Mouse (Mus musculus) embryonic facial prominence, embryonic 14.5 days (tissue): ENCODE measurements around the gene Nfia. TPM values are rescaled to one million over a fixed set of nuclear protein-coding genes. Genes with fewer than 3 reads are reported as not detected.
A peak's percentile ranks its signal among the peaks of the same experiment; 100 is the strongest.

Source experiments
- ATAC-seq: fragments of 200-750 bp; cut with Nextera tagmentation; 2 replicates; pipeline ENCODE4 v1.8.0; 2017; ENCODE audit warnings: low read depth, moderate number of reproducible peaks, moderate TSS enrichment
- DNase-seq: peaks from one replicate; pipeline ENCODE4 v3.0.0-alpha.2; 2015; ENCODE audit warnings: low spot score
- H3K27ac ChIP-seq: fragments of 300-500 bp; sonication (generic); replicated peaks from 2 replicates; pipeline ENCODE4 v1.5.1; 2014; ENCODE audit warnings: low read depth, mild to moderate bottlenecking, low read length, moderate library complexity
- H3K27me3 ChIP-seq: fragments of 300-500 bp; sonication (generic); replicated peaks from 2 replicates; pipeline ENCODE4 v1.6.1; 2014; ENCODE audit warnings: low read length; ENCODE audit not compliant: control insufficient read depth, insufficient read depth
- H3K36me3 ChIP-seq: fragments of 300-500 bp; sonication (generic); 2 replicates; pipeline ENCODE4 v1.6.1; 2014; ENCODE audit warnings: low read length, mixed read lengths; ENCODE audit not compliant: control insufficient read depth, insufficient read depth
- H3K4me1 ChIP-seq: fragments of 300-500 bp; sonication (generic); 2 replicates; pipeline ENCODE4 v1.6.1; 2014; ENCODE audit warnings: antibody characterized with exemption, low read length; ENCODE audit not compliant: control insufficient read depth, insufficient read depth
- H3K4me2 ChIP-seq: fragments of 300-500 bp; sonication (generic); 2 replicates; pipeline ENCODE4 v1.6.1; 2014; ENCODE audit warnings: low read depth, mild to moderate bottlenecking, low read length, moderate library complexity, mixed read lengths
- H3K4me3 ChIP-seq: fragments of 300-500 bp; sonication (generic); 2 replicates; pipeline ENCODE4 v1.5.1; 2014; ENCODE audit warnings: low read depth, mild to moderate bottlenecking, low read length
- H3K9ac ChIP-seq: fragments of 300-500 bp; sonication (generic); 2 replicates; pipeline ENCODE4 v1.6.1; 2014; ENCODE audit warnings: low read depth, mild to moderate bottlenecking, low read length, moderate library complexity, mixed read lengths
- H3K9me3 ChIP-seq: fragments of 300-500 bp; sonication (generic); 2 replicates; pipeline ENCODE4 v1.6.1; 2016; ENCODE audit warnings: low read length; ENCODE audit not compliant: control insufficient read depth
- WGBS: fragments of 180-500 bp; shearing (Covaris S2); extraction: QIAGEN DNeasy Blood & Tissue Kit; methylation state at CpG from one replicate; pipeline ENCODE4 v1.1.7; 2014; 5-methylcytosine and 5-hydroxymethylcytosine counted together
- polyA plus RNA-seq: library from polyadenylated mRNA; unstranded; fragments of >200 nt; fragmentation: Nextera tagmentation; extraction: Ambion mirVana; gene quantifications from 2 replicates; pipeline ENCODE4 v1.2.1, GENCODE M21; 2014

Gene Nfia
- polyA plus RNA-seq, 1 experiment from 2014 or later: 61.7 TPM

DNA sequence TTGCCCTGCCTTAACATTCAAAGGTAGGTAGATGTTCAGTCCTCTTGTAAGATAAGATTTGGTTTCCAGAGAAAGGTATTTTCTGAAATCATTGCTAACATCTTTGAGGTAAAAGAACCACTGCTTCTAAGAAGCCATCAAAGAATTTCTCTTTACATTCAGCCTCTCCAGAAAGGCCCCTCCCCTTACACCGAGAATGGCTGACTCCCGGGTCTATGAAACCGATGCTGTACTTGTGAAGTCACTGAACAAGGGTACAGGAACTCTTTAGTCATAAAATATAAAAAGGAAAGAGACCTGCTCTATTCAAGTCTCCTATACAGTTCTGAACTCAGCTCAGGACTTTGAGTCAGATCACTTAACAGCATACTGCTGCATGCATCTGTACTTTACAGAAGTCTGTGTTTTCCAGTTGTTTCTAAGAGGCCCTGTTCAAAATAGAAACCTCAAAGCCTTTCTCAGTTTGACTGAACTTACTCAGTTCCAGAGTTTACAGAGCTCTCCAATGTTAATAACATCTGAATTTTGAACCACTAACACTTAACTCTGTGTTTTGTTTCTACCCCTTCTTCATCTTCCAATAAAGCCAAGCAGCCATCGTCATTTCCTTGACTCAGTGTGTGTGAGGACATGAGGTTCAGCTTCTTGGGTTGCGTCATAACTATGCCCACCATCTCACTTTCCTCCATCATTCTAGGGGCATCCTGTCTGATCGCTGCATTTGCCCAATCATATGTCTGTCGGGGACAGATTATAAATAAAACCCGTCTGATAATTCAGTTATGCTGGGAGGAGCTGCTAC, 223.6 kb downstream of the Nfia start:
- no peak overlapping the region for H3K9ac ChIP-seq
- no peak overlapping the region for H3K4me3 ChIP-seq
- no peak overlapping the region for H3K27ac ChIP-seq
- WGBS: 78% methylated on average over 8 of the region's 8 CpGs
- DNase-seq (no peak), ATAC-seq (no peak)
- H3K36me3 ChIP-seq: no peaks in the 10 kb centered on the region
- no peak overlapping the region for H3K4me2 ChIP-seq
- no peaks in the 10 kb centered on the region for H3K9me3 ChIP-seq
- H3K27me3 ChIP-seq: no peaks in the 10 kb centered on the region
- peaks cover 11% of the 10 kb centered on the region; the same call in 1 of the 2 replicates for H3K4me1 ChIP-seq

DNA sequence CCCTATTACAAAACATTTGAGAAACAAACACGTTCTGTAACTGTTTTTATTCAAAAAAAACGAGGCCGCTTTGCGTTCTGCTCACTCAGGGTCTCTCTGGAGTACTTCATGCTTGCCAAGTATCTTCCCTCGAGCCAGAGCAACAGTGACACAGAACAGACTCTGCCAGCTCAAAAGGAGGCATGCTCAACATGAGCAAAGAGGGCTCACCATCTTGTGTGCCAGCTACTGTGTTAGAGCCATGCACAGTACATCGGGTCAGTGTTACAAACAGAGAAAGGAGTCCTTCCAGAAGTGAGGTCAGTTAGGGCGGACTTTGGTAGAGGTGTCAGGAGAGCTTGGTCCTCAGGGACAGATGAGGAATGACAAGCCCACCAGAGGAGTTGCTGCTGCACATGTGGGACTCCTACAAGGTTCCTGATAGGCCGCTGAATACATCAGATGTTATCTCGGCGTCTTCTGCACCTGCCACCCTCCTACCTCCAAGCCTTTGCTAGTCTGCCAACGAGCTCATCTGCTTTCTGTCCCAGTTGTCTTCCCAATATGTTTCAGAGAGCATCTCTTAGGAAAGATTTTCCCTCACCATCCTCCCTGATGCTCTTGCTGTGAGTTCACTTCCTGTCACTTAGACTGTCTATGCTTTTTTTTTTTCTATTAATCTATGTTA, 224.8 kb downstream of the Nfia start:
- 78% methylated on average over 11 of the region's 11 CpGs for WGBS
- Histone ChIP-seq H3K27me3 (no peaks in the 10 kb centered on the region), H3K9ac (no peak overlapping the region), H3K4me3 (no peak overlapping the region), H3K27ac (no peak overlapping the region), H3K4me2 (no peak overlapping the region), H3K9me3 (no peaks in the 10 kb centered on the region), H3K4me1 (0 out of 2 replicates have a peak, but pooled peaks cover 2% of the 10 kb centered on the region), H3K36me3 (peaks cover 5% of the 10 kb centered on the region; the same call in 1 of the 2 replicates)
- DNase-seq (no peak), ATAC-seq (no peak)

DNA sequence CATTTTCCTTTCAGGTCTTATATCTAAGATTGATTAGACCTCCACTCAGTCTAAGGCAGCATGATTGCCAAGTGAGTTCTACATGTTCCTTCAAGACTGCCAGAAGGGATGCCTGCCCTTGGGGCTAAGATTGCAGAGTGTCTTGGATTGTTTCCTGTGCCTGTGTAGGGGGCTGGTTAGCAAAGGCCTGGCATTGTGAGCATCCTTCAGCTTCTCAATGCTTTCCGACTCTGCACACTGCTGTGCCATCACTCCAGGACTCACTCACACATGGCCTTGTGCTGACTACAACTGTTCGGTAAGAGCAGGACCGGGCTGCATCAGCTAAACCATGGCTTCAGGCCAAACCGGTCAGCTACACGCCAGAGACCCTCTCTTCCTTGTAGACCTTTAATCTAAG, 229.7 kb downstream of the Nfia start:
- Histone ChIP-seq H3K4me2 (no peak overlapping the region), H3K27ac (no peak overlapping the region), H3K27me3 (no peaks in the 10 kb centered on the region), H3K4me3 (no peak overlapping the region), H3K9ac (no peak overlapping the region), H3K36me3 (peaks cover 11% of the 10 kb centered on the region), H3K4me1 (peaks cover 23% of the 10 kb centered on the region), H3K9me3 (no peaks in the 10 kb centered on the region)
- no peak for ATAC-seq
- 74% methylated on average over 5 of the region's 5 CpGs for WGBS
- no peak for DNase-seq

DNA sequence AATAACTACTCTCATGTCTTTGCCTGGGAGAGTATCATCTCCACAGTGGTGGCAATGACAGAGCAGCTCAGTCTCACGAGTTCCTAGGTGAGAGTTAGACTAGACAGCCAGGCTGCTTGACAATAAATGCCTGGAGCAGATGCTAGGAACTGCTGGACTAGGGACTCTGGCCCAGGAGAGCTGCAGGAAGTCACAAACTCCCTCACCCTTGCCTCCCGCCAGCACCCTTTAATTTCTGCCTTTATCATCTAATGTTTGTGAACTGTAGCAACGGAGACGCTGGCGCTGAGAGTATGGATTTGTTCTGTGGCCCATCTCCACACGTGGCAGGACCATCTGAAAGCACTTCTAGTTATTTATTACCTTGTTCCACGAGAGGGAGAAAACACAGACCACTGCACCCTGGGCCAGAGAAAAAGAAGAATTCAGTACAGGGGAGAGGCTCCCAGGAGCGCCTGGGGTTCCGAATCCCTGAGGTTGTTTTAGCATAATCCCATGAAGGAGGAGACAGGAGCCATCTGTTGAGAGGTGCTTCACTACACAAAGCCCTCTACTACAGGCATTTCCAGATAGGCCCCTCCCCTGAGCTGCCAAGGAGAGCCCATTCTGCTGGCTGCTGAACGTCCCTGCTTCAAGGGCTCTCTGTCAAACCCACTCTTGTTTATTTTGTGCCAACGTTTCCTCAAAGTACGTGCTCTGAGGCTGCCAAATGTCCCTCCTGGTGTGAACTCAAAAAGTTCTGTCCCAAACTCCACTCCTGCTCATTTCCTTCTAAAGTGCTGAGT, 231.0 kb downstream of the Nfia start:
- Histone ChIP-seq H3K9me3 (no peaks in the 10 kb centered on the region), H3K4me1 (peaks cover 21% of the 10 kb centered on the region), H3K36me3 (peaks cover 11% of the 10 kb centered on the region), H3K27ac (peak overlapping the region; percentile 90), H3K4me2 (peak overlapping the region; percentile 24), H3K27me3 (no peaks in the 10 kb centered on the region), H3K4me3 (no peak overlapping the region), H3K9ac (peak overlapping the region; percentile 45; the same call in 1 of the 2 replicates)
- peak; percentile 85 for ATAC-seq
- peak; percentile 69 for DNase-seq
- 23% methylated on average over 12 of the region's 12 CpGs for WGBS

DNA sequence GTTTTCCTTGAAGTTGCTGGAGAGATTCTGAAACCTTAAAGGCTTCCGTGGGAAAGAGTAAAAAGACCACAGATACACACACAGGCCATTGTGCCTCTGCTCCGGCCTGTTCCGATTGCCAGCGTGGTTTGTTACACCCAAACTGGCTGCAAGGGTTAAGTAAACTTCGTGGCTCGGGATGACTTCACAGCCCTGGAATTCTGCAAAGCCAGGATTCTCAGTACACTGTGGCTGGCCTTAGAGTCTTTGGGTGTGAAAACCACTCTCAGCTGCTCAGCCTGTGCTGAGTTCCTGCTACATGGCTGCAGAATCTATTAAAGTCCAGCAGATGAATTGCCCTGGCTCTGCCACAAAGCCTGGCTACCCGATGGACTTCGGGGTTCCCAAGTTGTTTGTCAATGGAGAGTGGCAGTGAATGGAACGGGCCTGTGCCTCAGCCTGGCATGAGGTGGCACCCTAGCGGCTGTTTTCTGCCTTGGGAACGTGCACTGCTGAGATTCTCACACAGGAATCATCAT, 231.6 kb downstream of the Nfia start:
- Histone ChIP-seq H3K27me3 (no peaks in the 10 kb centered on the region), H3K36me3 (peaks cover 11% of the 10 kb centered on the region), H3K9ac (peak overlapping the region; percentile 45; the same call in 1 of the 2 replicates), H3K9me3 (no peaks in the 10 kb centered on the region), H3K4me1 (peaks cover 21% of the 10 kb centered on the region), H3K4me3 (no peak overlapping the region), H3K4me2 (peak overlapping the region; percentile 24), H3K27ac (peak overlapping the region; percentile 90)
- WGBS: 9% methylated on average over 11 of the region's 11 CpGs
- peak; percentile 91 for ATAC-seq
- peak; percentile 93 for DNase-seq

DNA sequence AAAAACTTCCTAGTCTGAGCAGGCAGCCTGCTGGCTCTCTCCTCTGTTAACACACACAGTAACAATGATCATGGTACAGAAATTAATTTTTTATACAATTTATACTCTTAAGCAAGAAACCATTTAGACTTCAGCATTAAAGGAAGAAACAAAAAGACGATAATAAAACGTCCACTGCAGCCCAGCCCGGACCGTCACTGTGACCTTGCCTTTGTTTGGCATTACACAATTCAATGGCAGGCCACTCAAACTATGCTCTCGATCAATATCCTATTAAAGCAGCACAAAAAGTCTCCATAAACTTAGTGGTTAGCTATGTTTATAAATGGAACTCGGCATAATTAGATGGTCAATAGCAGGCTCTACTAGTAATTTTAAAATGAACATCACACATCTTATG, 232.5 kb downstream of the Nfia start:
- no peak for ATAC-seq
- peaks cover 11% of the 10 kb centered on the region for H3K36me3 ChIP-seq
- peaks cover 21% of the 10 kb centered on the region for H3K4me1 ChIP-seq
- no peaks in the 10 kb centered on the region for H3K9me3 ChIP-seq
- H3K4me2 ChIP-seq: no peak overlapping the region
- 94% methylated on average over 6 of the region's 6 CpGs for WGBS
- no peak for DNase-seq
- no peak overlapping the region for H3K4me3 ChIP-seq
- no peaks in the 10 kb centered on the region for H3K27me3 ChIP-seq
- H3K27ac ChIP-seq: peak overlapping the region; percentile 90; the same call in 1 of the 2 replicates
- H3K9ac ChIP-seq: no peak overlapping the region

DNA sequence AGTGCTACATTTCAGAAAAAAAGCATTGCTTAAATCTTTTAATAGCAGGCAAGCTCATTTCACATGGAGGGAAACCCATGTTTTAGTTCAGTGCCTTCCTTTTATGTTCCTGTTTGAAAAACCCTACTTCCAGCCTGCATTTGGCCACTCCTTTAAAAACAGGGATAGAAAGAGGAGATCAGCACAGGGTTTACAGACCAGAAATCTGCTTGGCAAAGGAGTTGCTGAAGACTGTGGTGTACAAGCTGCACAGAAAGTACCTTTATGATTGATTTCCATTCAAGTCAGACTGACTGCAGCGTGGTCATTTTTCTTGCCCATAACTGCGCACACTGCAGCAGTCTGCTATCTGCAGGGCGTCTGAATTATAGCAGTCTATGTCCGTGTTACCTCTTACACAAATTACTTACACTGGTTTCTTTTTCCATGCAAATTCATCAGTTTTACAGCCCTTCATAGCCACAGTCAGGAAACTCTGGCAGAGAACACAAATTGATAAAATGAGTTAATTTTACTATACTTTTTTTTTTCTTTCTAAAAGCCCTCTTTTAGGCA, 236.4 kb downstream of the Nfia start:
- Histone ChIP-seq H3K4me3 (no peak overlapping the region), H3K27me3 (no peaks in the 10 kb centered on the region), H3K27ac (0 out of 2 replicates have a peak overlapping the region, but pooled peaks have one; percentile 44), H3K4me1 (peaks cover 7% of the 10 kb centered on the region), H3K9ac (no peak overlapping the region), H3K9me3 (no peaks in the 10 kb centered on the region), H3K36me3 (no peaks in the 10 kb centered on the region), H3K4me2 (no peak overlapping the region)
- 70% methylated on average over 4 of the region's 4 CpGs for WGBS
- ATAC-seq (no peak), DNase-seq (no peak)

DNA sequence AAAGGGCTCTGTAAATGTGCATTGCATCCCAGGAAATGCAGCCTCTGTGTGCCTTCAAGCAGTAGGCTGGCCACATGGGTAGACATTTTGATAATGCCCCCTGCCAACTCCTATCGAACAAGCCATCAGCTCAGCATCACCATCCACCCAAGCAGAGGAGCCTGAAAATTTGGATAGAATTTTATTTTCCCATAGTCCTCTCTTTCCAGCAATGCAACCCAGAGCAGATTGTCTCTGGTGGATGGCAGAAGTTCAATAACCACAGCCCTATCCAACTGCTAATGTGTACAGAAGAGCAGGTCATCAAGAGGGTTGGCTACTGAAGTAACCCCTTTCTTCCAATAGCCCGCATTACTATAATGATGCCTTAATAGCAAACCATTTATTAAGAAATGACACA, 237.4 kb downstream of the Nfia start:
- DNase-seq (no peak), ATAC-seq (no peak)
- no peaks in the 10 kb centered on the region for H3K4me1 ChIP-seq
- H3K27me3 ChIP-seq: no peaks in the 10 kb centered on the region
- H3K9ac ChIP-seq: no peak overlapping the region
- 92% methylated on average over 2 of the region's 2 CpGs for WGBS
- H3K36me3 ChIP-seq: peaks cover 11% of the 10 kb centered on the region
- no peak overlapping the region for H3K4me2 ChIP-seq
- no peak overlapping the region for H3K27ac ChIP-seq
- H3K9me3 ChIP-seq: no peaks in the 10 kb centered on the region
- no peak overlapping the region for H3K4me3 ChIP-seq
